31 mouse cellular contexts compared by ENCODE assay signal in the genomic region with DNA sequence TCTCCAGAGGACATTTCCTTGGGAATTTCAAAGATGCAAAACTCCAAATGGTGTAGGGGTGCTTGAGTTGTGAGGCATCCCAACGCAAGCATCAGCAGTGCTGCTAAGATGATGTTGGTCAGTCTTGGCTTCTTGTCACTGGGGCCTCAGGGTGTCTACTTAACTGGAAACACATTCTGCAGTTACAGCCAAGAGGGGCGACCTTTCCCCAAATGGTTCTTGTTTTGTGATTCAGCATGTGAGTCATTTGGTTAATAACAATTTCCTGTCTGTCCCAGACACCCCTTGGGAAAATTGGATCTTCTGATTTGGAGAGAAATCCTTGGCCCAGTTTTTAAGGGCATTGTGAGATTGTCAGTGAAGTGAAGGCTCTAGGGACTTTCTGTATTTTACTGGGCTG.
DNase-seq lines count a peak whose midpoint lies in the region; ATAC-seq and TF ChIP-seq lines count a peak whose summit lies in the region.
"Had no signal": no experiment of that assay in that cellular context is flagged by ENCODE, and none has a peak within 500 bp of the region (broad histone marks: within the 10 kb centered on the region; RNA-seq: fewer than 3 reads in every experiment).

No protein-coding gene starts in this region.

- 63% methylated on average over 2 of the region's 2 CpGs for WGBS in heart, embryonic 10.5 days

- H3K4me1 ChIP-seq in heart, embryonic 10.5 days, result no peaks in the 10 kb centered on the region
- H3K4me1 ChIP-seq: heart, embryonic 15.5 days; liver, embryonic 12.5 days; midbrain, embryonic 13.5 days; neural tube, embryonic 15.5 days; stomach, embryonic 15.5 days had no signal

- no peaks in the 10 kb centered on the region for H3K36me3 ChIP-seq in heart, embryonic 10.5 days
- no peaks in the 10 kb centered on the region for H3K36me3 ChIP-seq in myocyte (ENCODE audit: control insufficient read depth, insufficient read depth)
- H3K36me3 ChIP-seq: heart, embryonic 15.5 days; kidney, embryonic 15.5 days; liver, embryonic 12.5 days; midbrain, embryonic 13.5 days; neural tube, embryonic 15.5 days; stomach, embryonic 15.5 days had no signal

- no peak overlapping the region for H3ac ChIP-seq in myocyte (ENCODE audit: control insufficient read depth, insufficient read length)

- DNase-seq in heart, adult 11 months, result peak; percentile 85
- DNase-seq in heart, embryonic 10.5 days (ENCODE audit: low spot score), result no peak
- peak; percentile 15 for DNase-seq in kidney, postnatal 14 days
- no peak for DNase-seq in kidney, adult 11 months
- DNase-seq in Muller cell, postnatal 12 days (ENCODE audit: inconsistent ontology term), result peak; percentile 71
- DNase-seq in thymus, postnatal 10 days (ENCODE audit: low spot score in 2 of 2), result no peak
- DNase-seq: adrenal gland, postnatal 25 days; cerebellum, adult 18-20 months; gastrocnemius, postnatal 36 days; heart, adult 2 months; liver, postnatal 0 days; retina, postnatal 1 day; right cerebral cortex, postnatal 14 days; thymus, postnatal 14 days had no signal

- no peaks in the 10 kb centered on the region for H3K9me3 ChIP-seq in heart, embryonic 10.5 days
- H3K9me3 ChIP-seq: heart, embryonic 15.5 days; kidney, embryonic 15.5 days; liver, embryonic 12.5 days; midbrain, embryonic 13.5 days; neural tube, embryonic 15.5 days; stomach, embryonic 15.5 days had no signal

- H3K4me2 ChIP-seq in myocyte (ENCODE audit: low read depth), result peak overlapping the region; percentile 16
- H3K4me2 ChIP-seq: heart, embryonic 15.5 days; hindbrain, embryonic 14.5 days; kidney, embryonic 15.5 days; liver, embryonic 12.5 days; midbrain, embryonic 13.5 days; neural tube, embryonic 15.5 days; stomach, embryonic 15.5 days had no signal

- H3K27me3 ChIP-seq in heart, embryonic 10.5 days (ENCODE audit: insufficient read depth, poor library complexity, severe bottlenecking), result no peaks in the 10 kb centered on the region
- H3K27me3 ChIP-seq in myocyte (ENCODE audit: control insufficient read depth, insufficient read depth, insufficient read length), result no peaks in the 10 kb centered on the region
- H3K27me3 ChIP-seq: heart, embryonic 15.5 days; kidney, embryonic 15.5 days; liver, embryonic 12.5 days; midbrain, embryonic 13.5 days; neural tube, embryonic 15.5 days; stomach, embryonic 15.5 days had no signal

- H3K79me2 ChIP-seq in myocyte (ENCODE audit: control insufficient read depth, insufficient read depth), result no peaks in the 10 kb centered on the region

- TF ChIP-seq POLR2A in myocyte (IDR thresholded peaks at IDR 0.05; ENCODE audit: insufficient read length, low read depth), result no peak

- H3K27ac ChIP-seq in heart, embryonic 10.5 days, result no peak overlapping the region
- H3K27ac ChIP-seq: heart, adult 2 months; heart, embryonic 15.5 days; hindbrain, embryonic 14.5 days; kidney, embryonic 15.5 days; layer of hippocampus, adult 2 months; left cerebral cortex, adult 2 months; liver, embryonic 12.5 days; macrophage; midbrain, embryonic 13.5 days; neural tube, embryonic 15.5 days; stomach, embryonic 15.5 days had no signal

- H3K4me3 ChIP-seq in heart, embryonic 10.5 days, result no peak overlapping the region
- H3K4me3 ChIP-seq in myocyte, result no peak overlapping the region
- H3K4me3 ChIP-seq: erythroblast, embryonic 14.5 days; heart, adult 2 months; heart, embryonic 15.5 days; kidney, embryonic 15.5 days; layer of hippocampus, adult 2 months; left cerebral cortex, adult 2 months; liver, embryonic 12.5 days; midbrain, embryonic 13.5 days; neural tube, embryonic 15.5 days; stomach, embryonic 15.5 days had no signal

- no peak for ATAC-seq in erythroid progenitor cell, adult 5-6 weeks (replicated peaks; ENCODE audit: low FRiP score, poor library complexity, severe bottlenecking)
- ATAC-seq: forebrain, embryonic 14.5 days; intestine, postnatal 0 days; liver, embryonic 12.5 days; liver, postnatal 0 days; lung, postnatal 0 days; midbrain, embryonic 13.5 days; Patski had no signal

TF ChIP-seq in myocyte, 11 proteins besides CTCF, POLR2A, EP300 and RAD21:
- no peak for TF ChIP-seq MAX (IDR thresholded peaks at IDR 0.05; ENCODE audit: low read depth)
- TF ChIP-seq MYOD1 (IDR thresholded peaks at IDR 0.05; ENCODE audit: control insufficient read depth in 1 of 3, insufficient read length in 2 of 3, low read depth in 2 of 3), result no peak
- no peak for TF ChIP-seq SRF (IDR thresholded peaks at IDR 0.05; ENCODE audit: control insufficient read depth, insufficient read length, low read depth)
- TF ChIP-seq TCF12 (IDR thresholded peaks at IDR 0.05; ENCODE audit: insufficient read depth, poor library complexity, severe bottlenecking), result no peak
- no peak for TF ChIP-seq E2F4 (IDR thresholded peaks at IDR 0.05; ENCODE audit: insufficient read depth)
- TF ChIP-seq CEBPB (IDR thresholded peaks at IDR 0.05; ENCODE audit: insufficient read depth, poor library complexity, severe bottlenecking), result no peak

Comparison
In these comparisons a context has a peak if more than half of its experiments do, and no peak if none do; other contexts are left out.
1. DNase-seq: peak in heart, adult 11 months (single experiment), kidney, postnatal 14 days (single experiment) and Muller cell, postnatal 12 days (single experiment); none in heart, embryonic 10.5 days (single experiment), kidney, adult 11 months (single experiment) and thymus, postnatal 10 days (0 of 2).